Mouse (Mus musculus) kidney, embryonic 14.5 days (tissue): ENCODE data around the gene Glyr1. TPM values are rescaled to one million over a fixed set of nuclear protein-coding genes. Genes with fewer than 3 reads are reported as not detected.
A peak's percentile ranks its signal among the peaks of the same experiment; 100 is the strongest.

Experiments
- ATAC-seq: fragments of 200-750 bp; cut with Nextera tagmentation; 2 replicates; pipeline ENCODE4 v1.8.0; 2017; ENCODE audit warnings: moderate number of reproducible peaks, mild to moderate bottlenecking, moderate TSS enrichment, moderate library complexity; ENCODE audit not compliant: low FRiP score, low TSS enrichment
- H3K27ac ChIP-seq: fragments of 300-500 bp; sonication (generic); 2 replicates; pipeline ENCODE4 v1.5.1; 2014; ENCODE audit warnings: low read depth, mild to moderate bottlenecking, low read length, moderate library complexity, mixed read lengths
- H3K27me3 ChIP-seq: fragments of 300-500 bp; sonication (generic); 2 replicates; pipeline ENCODE4 v1.6.1; 2014; ENCODE audit warnings: mild to moderate bottlenecking, low read length; ENCODE audit not compliant: control insufficient read depth, insufficient read depth
- H3K36me3 ChIP-seq: fragments of 300-500 bp; sonication (generic); 2 replicates; pipeline ENCODE4 v1.6.1; 2014; ENCODE audit warnings: low read length, mixed read lengths; ENCODE audit not compliant: control insufficient read depth, insufficient read depth
- H3K4me1 ChIP-seq: fragments of 300-500 bp; sonication (generic); 2 replicates; pipeline ENCODE4 v1.6.1; 2014; ENCODE audit warnings: low read length, mixed read lengths; ENCODE audit not compliant: control insufficient read depth, insufficient read depth
- H3K4me2 ChIP-seq: fragments of 300-500 bp; sonication (generic); replicated peaks from 2 replicates; pipeline ENCODE4 v1.6.1; 2014; ENCODE audit warnings: low read depth, mild to moderate bottlenecking, low read length
- H3K4me3 ChIP-seq: fragments of 300-500 bp; sonication (generic); 2 replicates; pipeline ENCODE4 v1.5.1; 2014; ENCODE audit warnings: mild to moderate bottlenecking, low read length
- H3K9ac ChIP-seq: fragments of 300-500 bp; sonication (generic); 2 replicates; pipeline ENCODE4 v1.6.1; 2014; ENCODE audit warnings: low read depth, mild to moderate bottlenecking, low read length, moderate library complexity
- H3K9me3 ChIP-seq: fragments of 300-500 bp; sonication (generic); 2 replicates; pipeline ENCODE4 v1.6.1; 2016; ENCODE audit warnings: low read length; ENCODE audit not compliant: control insufficient read depth
- WGBS: fragments of 180-500 bp; shearing (Covaris S2); extraction: QIAGEN DNeasy Blood & Tissue Kit; methylation state at CpG from one replicate; pipeline ENCODE4 v1.1.7; 2014; 5-methylcytosine and 5-hydroxymethylcytosine counted together
- polyA plus RNA-seq: library from polyadenylated mRNA; unstranded; fragments of >200 nt; fragmentation: Nextera tagmentation; extraction: Ambion mirVana; gene quantifications from 2 replicates; pipeline ENCODE4 v1.2.1, GENCODE M21; 2014

Glyr1 gene
- polyA plus RNA-seq, 1 experiment from 2014 or later, result 96.3 TPM

- no peak for ATAC-seq
- Histone ChIP-seq H3K4me2 (no peak overlapping the region), H3K9me3 (no peaks in the 10 kb centered on the region), H3K36me3 (no peaks in the 10 kb centered on the region), H3K27ac (no peak overlapping the region), H3K9ac (no peak overlapping the region), H3K4me1 (no peaks in the 10 kb centered on the region), H3K27me3 (no peaks in the 10 kb centered on the region), H3K4me3 (no peak overlapping the region)
- 75% methylated on average over 4 of the region's 4 CpGs for WGBS
Observed at GRCm38 (mm10) chr16:4971626-4972025, 78.0 kb downstream of the Glyr1 start.

GRCm38 (mm10) chr16:4969055-4969843 is 80.4 kb downstream of the Glyr1 start:
- no peak for ATAC-seq
- no peak overlapping the region for H3K9ac ChIP-seq
- 81% methylated on average over 5 of the region's 5 CpGs for WGBS
- H3K27me3 ChIP-seq, result no peaks in the 10 kb centered on the region
- H3K4me1 ChIP-seq, result no peaks in the 10 kb centered on the region
- H3K4me3 ChIP-seq, result no peak overlapping the region
- H3K4me2 ChIP-seq, result no peak overlapping the region
- no peaks in the 10 kb centered on the region for H3K9me3 ChIP-seq
- H3K36me3 ChIP-seq, result no peaks in the 10 kb centered on the region
- no peak overlapping the region for H3K27ac ChIP-seq

GRCm38 (mm10) chr16:4968426-4968825 is 81.2 kb downstream of the Glyr1 start:
- WGBS, result 73% methylated on average over 3 of the region's 3 CpGs
- no peak overlapping the region for H3K4me3 ChIP-seq
- no peaks in the 10 kb centered on the region for H3K27me3 ChIP-seq
- H3K4me2 ChIP-seq, result no peak overlapping the region
- H3K4me1 ChIP-seq, result 0 out of 2 replicates have a peak, but pooled peaks cover under 1% of the 10 kb centered on the region
- H3K36me3 ChIP-seq, result no peaks in the 10 kb centered on the region
- ATAC-seq, result no peak
- no peaks in the 10 kb centered on the region for H3K9me3 ChIP-seq
- no peak overlapping the region for H3K9ac ChIP-seq
- no peak overlapping the region for H3K27ac ChIP-seq

GRCm38 (mm10) chr16:4965392-4966129 is 84.1 kb downstream of the Glyr1 start:
- 92% methylated on average over 8 of the region's 8 CpGs for WGBS

GRCm38 (mm10) chr16:4964731-4965391 is 84.8 kb downstream of the Glyr1 start:
- Histone ChIP-seq H3K27ac (peak overlapping the region; percentile 25; the same call in 1 of the 2 replicates), H3K36me3 (peaks cover 3% of the 10 kb centered on the region; the same call in 1 of the 2 replicates), H3K4me2 (peak overlapping the region; percentile 67), H3K9me3 (no peaks in the 10 kb centered on the region), H3K4me3 (peak overlapping the region; percentile 95), H3K9ac (peak overlapping the region; percentile 87), H3K27me3 (no peaks in the 10 kb centered on the region), H3K4me1 (peaks cover 4% of the 10 kb centered on the region; the same call in 1 of the 2 replicates)
- peak; percentile 17 for ATAC-seq
- 22% methylated on average over 13 of the region's 13 CpGs for WGBS

More at GRCm38 (mm10) chr16:4965392-4966129, 84.1 kb downstream of the Glyr1 start:
- Histone ChIP-seq H3K27ac (no peak overlapping the region), H3K4me2 (peak overlapping the region; percentile 67; the same call in 1 of the 2 replicates), H3K9ac (no peak overlapping the region), H3K27me3 (no peaks in the 10 kb centered on the region), H3K36me3 (no peaks in the 10 kb centered on the region), H3K9me3 (no peaks in the 10 kb centered on the region), H3K4me1 (peaks cover 4% of the 10 kb centered on the region; the same call in 1 of the 2 replicates), H3K4me3 (no peak overlapping the region)
- ATAC-seq, result no peak

Other genes with a start within 250 kb of the Glyr1 start
- gene 4930562C15Rik, start 214.4 kb downstream of the Glyr1 start, polyA plus RNA-seq, result 0.89 TPM in 1 of 2 replicates, not detected in the other
- 37.2 and 39.7 TPM in 2 replicates for gene Ubald1, start 169.5 kb downstream of the Glyr1 start, polyA plus RNA-seq
- 54.0 and 89.2 TPM in 2 replicates for gene Mgrn1, start 163.6 kb downstream of the Glyr1 start, polyA plus RNA-seq
- 153 and 160 TPM in 2 replicates for gene Nudt16l1, start 111.1 kb downstream of the Glyr1 start, polyA plus RNA-seq
- 45.6 and 61.3 TPM in 2 replicates for gene Anks3, start 85.7 kb downstream of the Glyr1 start, polyA plus RNA-seq
- 0.11 TPM in 1 of 2 replicates, not detected in the other for gene Sept12, start 52.0 kb downstream of the Glyr1 start, polyA plus RNA-seq
- 10.2 and 10.4 TPM in 2 replicates for gene Smim22, start 42.6 kb downstream of the Glyr1 start, polyA plus RNA-seq
- 80.9 and 86.2 TPM in 2 replicates for gene Rogdi, start 36.3 kb downstream of the Glyr1 start, polyA plus RNA-seq
- 21.7 and 26.3 TPM in 2 replicates for gene Ubn1, start 194 bp upstream of the Glyr1 start, polyA plus RNA-seq
- gene Ppl, start 82.6 kb upstream of the Glyr1 start, polyA plus RNA-seq, result 1.4 and 2.6 TPM in 2 replicates
- not detected in 2 replicates for gene Sec14l5, start 97.2 kb upstream of the Glyr1 start, polyA plus RNA-seq
- 12.4 and 17.0 TPM in 2 replicates for gene Nagpa, start 154.1 kb upstream of the Glyr1 start, polyA plus RNA-seq
- gene AU021092, start 172.4 kb upstream of the Glyr1 start, polyA plus RNA-seq, result 3.5 and 4.2 TPM in 2 replicates
- 27.7 and 28.0 TPM in 2 replicates for gene Alg1, start 183.8 kb upstream of the Glyr1 start, polyA plus RNA-seq
- 31.9 and 35.7 TPM in 2 replicates for gene Eef2kmt, start 206.1 kb upstream of the Glyr1 start, polyA plus RNA-seq